ENCODE assay signal across 17 mouse cellular contexts in genomic region chr4:141184426-141184825, GRCm38 (mm10). TPM values are rescaled to one million over a fixed set of nuclear protein-coding genes. Genes with fewer than 3 reads are reported as not detected.
"Had no signal": no experiment of that assay in that cellular context is flagged by ENCODE, and none has a peak within 500 bp of the region (broad histone marks: within the 10 kb centered on the region; RNA-seq: fewer than 3 reads in every experiment).

No protein-coding gene starts in this region.

- H3K27ac ChIP-seq: midbrain, embryonic 13.5 days; midbrain, embryonic 15.5 days; neural tube, embryonic 12.5 days had no signal

- DNase-seq: lung, adult 18-20 months; lung, embryonic 14.5 days; lung, postnatal 10 days; lung, postnatal 4 days; right cerebral cortex, postnatal 14 days; right cerebral cortex, postnatal 4 days; spleen, adult 18-20 months; thymus, adult 18-20 months; thymus, postnatal 14 days; thymus, postnatal 36 days had no signal

- H3K4me3 ChIP-seq: megakaryocyte, embryonic 14.5 days; midbrain, embryonic 13.5 days; midbrain, embryonic 15.5 days; neural tube, embryonic 12.5 days had no signal

RNA-seq across cellular contexts. Expression of gene Arhgef19, which starts 54.9 kb away (rescaled TPM):
- total RNA-seq: megakaryocyte progenitor cell, adult 5-6 weeks; monocyte, adult 5-6 weeks; neutrophil, adult 5-6 weeks had no signal
